Mouse (Mus musculus) Patski (cell line): ENCODE results near the gene Ech1. TPM values are rescaled to one million over a fixed set of nuclear protein-coding genes. Genes with fewer than 3 reads are reported as not detected.

Experiments used
- ATAC-seq: fragments of 100-300 bp; one replicate; pipeline ENCODE4 v1.8.0; 2021
- CTCF ChIA-PET: fragments of 350-600 bp; sonication (Branson Sonifier 250); formaldehyde crosslinking; loops from one replicate; lab custom pipeline; 2022; ENCODE audit warnings: inconsistent platforms; lab: Charles Lee
- POLR2A ChIA-PET: fragments of 350-600 bp; sonication (Branson Sonifier 250); formaldehyde crosslinking; loops from one replicate; lab custom pipeline; 2022; ENCODE audit warnings: antibody characterized with exemption, inconsistent platforms; lab: Charles Lee
- DNase-seq: peaks from one replicate; pipeline ENCODE4 v3.0.0-alpha.2; 2011; ENCODE audit warnings: low read depth, low spot score
- H3K27me3 ChIP-seq: fragments of 371-371 bp; one replicate; pipeline ENCODE4 v1.5.1; 2021
- CTCF ChIP-seq: fragments of 100-300 bp; IDR thresholded peaks from one replicate; pipeline ENCODE4 v1.5.1; 2021
- in situ Hi-C: fragments of 300-500 bp; cut with MboI; formaldehyde crosslinking; loops from 3 replicates; pipeline ENCODE4 v1.11.1; 2018; ENCODE audit warnings: low pct_unique_long_range_greater_than_20kb, mixed read lengths
- polyA plus RNA-seq: library from polyadenylated mRNA; unstranded; gene quantifications from one replicate; pipeline ENCODE4 v1.2.3, GENCODE M21; 2021

Gene Ech1
- polyA plus RNA-seq, 1 experiment from 2014 or later, result 208 TPM

GRCm38 (mm10) chr7:28790066-28790806 lies 34.8 kb upstream of the Ech1 start:
- ATAC-seq, result no peak
- CTCF ChIA-PET, result interaction anchor here (1.0 to 1.6 kb wide), 2 partner anchors 9 to 77 kb away, joined by 3 to 5 read pairs; no protein-coding TSS in a partner anchor
- no peak for DNase-seq
- in situ Hi-C loops, result no loop called here
- POLR2A ChIA-PET, result interaction anchor here (0.6 to 1.7 kb wide), 4 partner anchors 11 to 30 kb away, joined by 3 to 8 read pairs (median 4); no protein-coding TSS in a partner anchor
- TF ChIP-seq CTCF, result no peak
- H3K27me3 ChIP-seq, result no peaks in the 10 kb centered on the region

- no peaks in the 10 kb centered on the region for H3K27me3 ChIP-seq
- ChIA-PET CTCF (interaction anchor here (1.2 to 3.3 kb wide), 3 partner anchors 8 to 76 kb away, joined by 5 to 14 read pairs (median 9); no protein-coding TSS in a partner anchor), POLR2A (interaction anchor here (0.6 to 1.4 kb wide), 3 partner anchors 13 to 236 kb away, joined by 3 read pairs; no protein-coding TSS in a partner anchor)
- in situ Hi-C loops, result no loop called here
- no peak for ATAC-seq
- DNase-seq, result no peak
- no peak for TF ChIP-seq CTCF
Observed at GRCm38 (mm10) chr7:28791706-28792105, 33.3 kb upstream of the Ech1 start.

DNA sequence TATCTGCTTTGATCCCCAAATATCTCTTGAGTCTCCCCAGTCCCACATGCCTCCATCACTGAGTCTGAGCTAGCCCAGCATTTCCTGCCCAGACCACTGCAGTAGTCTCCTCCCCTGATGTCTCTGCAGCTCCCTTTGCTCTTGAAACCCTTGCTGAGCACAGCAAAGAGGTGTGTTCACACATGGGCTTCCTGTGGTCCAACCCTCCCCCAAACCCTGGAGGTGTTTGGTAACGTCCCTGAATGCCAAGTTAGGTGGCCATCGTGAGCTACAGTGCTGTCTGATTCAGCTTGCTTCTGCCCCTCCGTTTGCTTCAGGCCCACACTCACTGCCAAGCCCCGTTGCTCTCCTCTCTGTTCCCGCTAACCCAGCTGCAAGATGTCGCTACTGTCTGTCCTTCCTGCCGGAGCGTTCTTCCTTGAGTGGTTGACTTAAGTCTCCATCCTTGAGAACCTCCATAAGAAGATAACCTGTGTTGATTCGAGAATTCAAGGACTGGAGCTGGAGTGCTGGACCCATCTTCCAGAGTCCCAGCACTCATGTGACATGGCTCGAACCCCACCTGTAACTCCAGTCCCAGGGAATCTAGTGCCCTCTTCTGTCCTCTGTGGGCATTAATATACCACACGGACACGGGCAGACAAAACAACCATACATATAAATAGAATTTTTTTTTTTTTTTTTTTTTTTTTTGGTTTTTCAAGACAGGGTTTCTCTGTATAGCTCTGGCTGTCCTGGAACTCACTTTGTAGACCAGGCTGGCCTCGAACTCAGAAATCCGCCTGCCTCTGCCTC lies 32.4 kb upstream of the Ech1 start:
- ChIA-PET POLR2A (interaction anchor here (1.4 kb wide), 2 partner anchors 13 to 17 kb away, joined by 3 read pairs; no protein-coding TSS in a partner anchor), CTCF (interaction anchor here (1.2 to 3.3 kb wide), 3 partner anchors 9 to 75 kb away, joined by 5 to 14 read pairs (median 9); no protein-coding TSS in a partner anchor)
- DNase-seq, result no peak
- in situ Hi-C loops, result no loop called here
- no peak for ATAC-seq
- H3K27me3 ChIP-seq, result no peaks in the 10 kb centered on the region
- no peak for TF ChIP-seq CTCF

GRCm38 (mm10) chr7:28793834-28794233 lies 31.2 kb upstream of the Ech1 start:
- in situ Hi-C loops, result no loop called here
- ATAC-seq (no peak), DNase-seq (no peak)
- no peaks in the 10 kb centered on the region for H3K27me3 ChIP-seq
- no peak for TF ChIP-seq CTCF
- CTCF ChIA-PET, result interaction anchor here (3.3 kb wide), 1 partner anchor 74 kb away, joined by 14 read pairs; no protein-coding TSS in a partner anchor
- POLR2A ChIA-PET, result no interaction called here

- TF ChIP-seq CTCF, result no peak
- POLR2A ChIA-PET, result no interaction called here
- CTCF ChIA-PET, result interaction anchor here (1.6 to 5.3 kb wide), 2 partner anchors 33 to 73 kb away, joined by 4 to 43 read pairs; no protein-coding TSS in a partner anchor
- no peaks in the 10 kb centered on the region for H3K27me3 ChIP-seq
- ATAC-seq (no peak), DNase-seq (no peak)
- in situ Hi-C loops, result no loop called here
Observed at GRCm38 (mm10) chr7:28794496-28794895, 30.5 kb upstream of the Ech1 start.

DNA sequence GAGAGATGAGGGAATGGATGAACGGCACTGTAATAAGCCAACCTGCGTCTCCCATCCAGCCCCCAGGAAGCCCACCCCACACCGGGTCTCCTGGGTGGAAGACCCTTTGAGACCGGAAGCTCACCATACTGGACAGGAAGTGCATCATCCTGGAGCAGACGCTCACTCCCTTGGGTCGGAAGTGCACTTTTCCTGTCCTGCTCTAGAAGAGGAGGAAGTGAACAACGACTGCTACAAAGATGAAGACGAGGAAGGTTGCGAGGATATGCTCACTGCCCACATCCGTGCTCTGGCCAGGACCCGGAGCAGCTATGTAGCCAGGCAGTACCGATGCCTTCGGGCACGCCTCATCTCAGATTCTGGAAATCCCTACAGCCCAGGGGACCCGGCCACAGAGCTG lies 29.2 kb upstream of the Ech1 start:
- no peak for ATAC-seq
- ChIA-PET CTCF (interaction anchor here (0.6 to 5.3 kb wide), 5 partner anchors 24 to 82 kb away, joined by 3 to 43 read pairs (median 3); no protein-coding TSS in a partner anchor), POLR2A (interaction anchor here (1.0 kb wide), 1 partner anchor 25 kb away, joined by 5 read pairs; no protein-coding TSS in a partner anchor)
- TF ChIP-seq CTCF, result no peak
- in situ Hi-C loops, result loop anchor here (5.0 kb wide), 1 partner anchor 71 kb away; no protein-coding TSS in a partner anchor
- no peak for DNase-seq
- no peaks in the 10 kb centered on the region for H3K27me3 ChIP-seq

GRCm38 (mm10) chr7:28796562-28796975 lies 28.4 kb upstream of the Ech1 start:
- peak; percentile 99 for TF ChIP-seq CTCF
- POLR2A ChIA-PET, result interaction anchor here (1.0 to 1.4 kb wide), 2 partner anchors 13 to 25 kb away, joined by 5 to 9 read pairs; no protein-coding TSS in a partner anchor
- in situ Hi-C loops, result loop anchor here (5.0 kb wide), 1 partner anchor 71 kb away; no protein-coding TSS in a partner anchor
- CTCF ChIA-PET, result interaction anchor here (0.7 to 5.3 kb wide), 5 partner anchors 12 to 71 kb away, joined by 3 to 43 read pairs (median 3); no protein-coding TSS in a partner anchor
- DNase-seq (no peak), ATAC-seq (no peak)
- no peaks in the 10 kb centered on the region for H3K27me3 ChIP-seq

- H3K27me3 ChIP-seq, result no peaks in the 10 kb centered on the region
- TF ChIP-seq CTCF, result no peak
- DNase-seq (no peak), ATAC-seq (no peak)
- ChIA-PET CTCF (interaction anchor here (5.3 kb wide), 1 partner anchor 68 kb away, joined by 43 read pairs; no protein-coding TSS in a partner anchor), POLR2A (no interaction called here)
- in situ Hi-C loops, result loop anchor here (5.0 kb wide), 1 partner anchor 67 kb away; no protein-coding TSS in a partner anchor
Observed at GRCm38 (mm10) chr7:28799994-28800393, 25.0 kb upstream of the Ech1 start.

- no peaks in the 10 kb centered on the region for H3K27me3 ChIP-seq
- DNase-seq (no peak), ATAC-seq (no peak)
- no peak for TF ChIP-seq CTCF
- CTCF ChIA-PET, result no interaction called here
- POLR2A ChIA-PET, result interaction anchor here (0.6 to 1.2 kb wide), 3 partner anchors 11 to 28 kb away, joined by 3 to 4 read pairs (median 3); no protein-coding TSS in a partner anchor
- in situ Hi-C loops, result no loop called here
Observed at GRCm38 (mm10) chr7:28801451-28801850, 23.6 kb upstream of the Ech1 start.
